Mouse (Mus musculus) liver, embryonic 12.5 days (tissue): ENCODE results near the gene Ssr2. TPM values are rescaled to one million over a fixed set of nuclear protein-coding genes. Genes with fewer than 3 reads are reported as not detected.

Source experiments
- ATAC-seq: fragments of 200-750 bp; cut with Nextera tagmentation; 2 replicates; pipeline ENCODE4 v1.8.0; 2017; ENCODE audit warnings: moderate number of reproducible peaks, mild to moderate bottlenecking, moderate library complexity
- H3K27ac ChIP-seq: fragments of 300-500 bp; sonication (generic); 2 replicates; pipeline ENCODE4 v1.5.1; 2016; ENCODE audit warnings: mild to moderate bottlenecking
- H3K27me3 ChIP-seq: fragments of 300-500 bp; sonication (generic); replicated peaks from 2 replicates; pipeline ENCODE4 v1.6.1; 2016; ENCODE audit warnings: mild to moderate bottlenecking, moderate library complexity
- H3K36me3 ChIP-seq: fragments of 300-500 bp; sonication (generic); 2 replicates; pipeline ENCODE4 v1.6.1; 2016; ENCODE audit warnings: mild to moderate bottlenecking, moderate library complexity
- H3K4me1 ChIP-seq: fragments of 300-500 bp; sonication (generic); 2 replicates; pipeline ENCODE4 v1.6.1; 2016
- H3K4me2 ChIP-seq: fragments of 300-500 bp; sonication (generic); 2 replicates; pipeline ENCODE4 v1.6.1; 2016; ENCODE audit warnings: mild to moderate bottlenecking, moderate library complexity
- H3K4me3 ChIP-seq: fragments of 300-500 bp; sonication (generic); 2 replicates; pipeline ENCODE4 v1.5.1; 2016; ENCODE audit warnings: mild to moderate bottlenecking, moderate library complexity
- H3K9ac ChIP-seq: fragments of 300-500 bp; sonication (generic); 2 replicates; pipeline ENCODE4 v1.6.1; 2016; ENCODE audit warnings: mild to moderate bottlenecking, moderate library complexity
- H3K9me3 ChIP-seq: fragments of 300-500 bp; sonication (generic); replicated peaks from 2 replicates; pipeline ENCODE4 v1.6.1; 2016; ENCODE audit warnings: mild to moderate bottlenecking, moderate library complexity
- WGBS: fragments of 180-500 bp; shearing (Covaris S2); methylation state at CpG from one replicate; pipeline ENCODE4 v1.1.7; 2016; ENCODE audit not compliant: insufficient replicate concordance; 5-methylcytosine and 5-hydroxymethylcytosine counted together
- polyA plus RNA-seq: library from polyadenylated mRNA; unstranded; fragments of >200 nt; fragmentation: Nextera tagmentation; extraction: Ambion mirVana; gene quantifications from 2 replicates; pipeline ENCODE4 v1.2.1, GENCODE M21; 2016

Ssr2 gene
- polyA plus RNA-seq, 1 experiment from 2014 or later = 177 TPM

- no peak overlapping the region for H3K4me2 ChIP-seq
- no peaks in the 10 kb centered on the region for H3K36me3 ChIP-seq
- 39% methylated on average over 5 of the region's 5 CpGs for WGBS
- no peaks in the 10 kb centered on the region for H3K9me3 ChIP-seq
- no peak overlapping the region for H3K9ac ChIP-seq
- ATAC-seq = no peak
- no peak overlapping the region for H3K27ac ChIP-seq
- H3K27me3 ChIP-seq = no peaks in the 10 kb centered on the region
- no peak overlapping the region for H3K4me3 ChIP-seq
- peaks cover 29% of the 10 kb centered on the region for H3K4me1 ChIP-seq
Observed at GRCm38 (mm10) chr3:88543651-88544410, 31.8 kb upstream of the Ssr2 start.

GRCm38 (mm10) chr3:88544514-88544913 is 31.2 kb upstream of the Ssr2 start:
- peak; percentile 21; the same call in 1 of the 2 replicates for ATAC-seq
- no peak overlapping the region for H3K9ac ChIP-seq
- 44% methylated on average over 5 of the region's 5 CpGs for WGBS
- H3K36me3 ChIP-seq = no peaks in the 10 kb centered on the region
- H3K4me2 ChIP-seq = no peak overlapping the region
- H3K4me3 ChIP-seq = no peak overlapping the region
- H3K27me3 ChIP-seq = no peaks in the 10 kb centered on the region
- H3K27ac ChIP-seq = no peak overlapping the region
- H3K4me1 ChIP-seq = peaks cover 27% of the 10 kb centered on the region
- no peaks in the 10 kb centered on the region for H3K9me3 ChIP-seq

GRCm38 (mm10) chr3:88544955-88545591 is 30.6 kb upstream of the Ssr2 start:
- Histone ChIP-seq H3K9me3 (no peaks in the 10 kb centered on the region), H3K27me3 (no peaks in the 10 kb centered on the region), H3K4me1 (peaks cover 31% of the 10 kb centered on the region), H3K36me3 (peaks cover 3% of the 10 kb centered on the region; the same call in 1 of the 2 replicates), H3K4me2 (no peak overlapping the region), H3K4me3 (no peak overlapping the region), H3K9ac (no peak overlapping the region), H3K27ac (no peak overlapping the region)
- 50% methylated on average over 20 of the region's 20 CpGs for WGBS
- no peak for ATAC-seq

GRCm38 (mm10) chr3:88546674-88547418 is 28.8 kb upstream of the Ssr2 start:
- WGBS = 63% methylated on average over 6 of the region's 6 CpGs
- Histone ChIP-seq H3K9ac (no peak overlapping the region), H3K36me3 (peaks cover 3% of the 10 kb centered on the region; the same call in 1 of the 2 replicates), H3K27me3 (no peaks in the 10 kb centered on the region), H3K4me2 (no peak overlapping the region), H3K4me1 (peaks cover 48% of the 10 kb centered on the region), H3K4me3 (no peak overlapping the region), H3K27ac (no peak overlapping the region), H3K9me3 (no peaks in the 10 kb centered on the region)
- peak; percentile 16; the same call in 1 of the 2 replicates for ATAC-seq

GRCm38 (mm10) chr3:88548180-88548917 is 27.3 kb upstream of the Ssr2 start, which contains the start of gene Rab25:
Rab25 (minus strand) TSS chr3:88548300.
- H3K9ac ChIP-seq = no peak within 1 kb of the TSS
- H3K36me3 ChIP-seq = peaks cover 3% of the 10 kb centered on the region; the same call in 1 of the 2 replicates
- no peak within 1 kb of the TSS for H3K4me3 ChIP-seq
- no peak for ATAC-seq
- H3K4me1 ChIP-seq = peaks cover 51% of the 10 kb centered on the region
- 72% methylated on average over 18 of the region's 18 CpGs for WGBS
- H3K9me3 ChIP-seq = no peaks in the 10 kb centered on the region
- no peak within 1 kb of the TSS for H3K27ac ChIP-seq
- no peaks in the 10 kb centered on the region for H3K27me3 ChIP-seq
- H3K4me2 ChIP-seq = no peak within 1 kb of the TSS

- Histone ChIP-seq H3K9ac (peak overlapping the region; percentile 94), H3K4me2 (peak overlapping the region; percentile 99), H3K27ac (peak overlapping the region; percentile 93), H3K27me3 (no peaks in the 10 kb centered on the region), H3K9me3 (no peaks in the 10 kb centered on the region), H3K4me1 (peaks cover 54% of the 10 kb centered on the region), H3K4me3 (peak overlapping the region; percentile 84), H3K36me3 (peaks cover 15% of the 10 kb centered on the region)
- ATAC-seq = no peak
- 63% methylated on average over 4 of the region's 4 CpGs for WGBS
Observed at GRCm38 (mm10) chr3:88551586-88551985, 24.1 kb upstream of the Ssr2 start.

GRCm38 (mm10) chr3:88552082-88552645 is 23.5 kb upstream of the Ssr2 start:
- Histone ChIP-seq H3K9me3 (no peaks in the 10 kb centered on the region), H3K27me3 (no peaks in the 10 kb centered on the region), H3K4me3 (peak overlapping the region; percentile 84), H3K9ac (peak overlapping the region; percentile 94), H3K4me2 (peak overlapping the region; percentile 99), H3K4me1 (peaks cover 48% of the 10 kb centered on the region), H3K27ac (peak overlapping the region; percentile 93), H3K36me3 (peaks cover 21% of the 10 kb centered on the region)
- ATAC-seq = no peak
- 12% methylated on average over 16 of the region's 16 CpGs for WGBS

- Histone ChIP-seq H3K9me3 (no peaks in the 10 kb centered on the region), H3K4me1 (peaks cover 42% of the 10 kb centered on the region), H3K4me3 (peak within 1 kb of the TSS; percentile 84), H3K9ac (peak within 1 kb of the TSS; percentile 94), H3K4me2 (peak within 1 kb of the TSS; percentile 99), H3K27me3 (no peaks in the 10 kb centered on the region), H3K27ac (peak within 1 kb of the TSS; percentile 93), H3K36me3 (peaks cover 28% of the 10 kb centered on the region)
- peak; percentile 90 for ATAC-seq
- WGBS = 2% methylated on average over 48 of the region's 48 CpGs
Observed at GRCm38 (mm10) chr3:88552676-88553524, 22.8 kb upstream of the Ssr2 start, which contains the start of gene Lamtor2. Lamtor2 (minus strand) TSS chr3:88553074.

GRCm38 (mm10) chr3:88553525-88553879 is 22.2 kb upstream of the Ssr2 start, which contains the start of gene Ubqln4:
Ubqln4 (plus strand) TSS chr3:88553758.
- H3K4me2 ChIP-seq = peak within 1 kb of the TSS; percentile 99
- peak within 1 kb of the TSS; percentile 94 for H3K9ac ChIP-seq
- peak; percentile 81 for ATAC-seq
- WGBS = under 1% methylated on average over 36 of the region's 37 CpGs
- no peaks in the 10 kb centered on the region for H3K9me3 ChIP-seq
- peak within 1 kb of the TSS; percentile 93 for H3K27ac ChIP-seq
- H3K4me1 ChIP-seq = peaks cover 42% of the 10 kb centered on the region
- no peaks in the 10 kb centered on the region for H3K27me3 ChIP-seq
- peaks cover 34% of the 10 kb centered on the region for H3K36me3 ChIP-seq
- peak within 1 kb of the TSS; percentile 84 for H3K4me3 ChIP-seq

GRCm38 (mm10) chr3:88553880-88554586 is 21.6 kb upstream of the Ssr2 start:
- H3K9ac ChIP-seq = peak overlapping the region; percentile 94
- peaks cover 40% of the 10 kb centered on the region for H3K36me3 ChIP-seq
- ATAC-seq = peak; percentile 16
- H3K4me3 ChIP-seq = peak overlapping the region; percentile 84
- no peaks in the 10 kb centered on the region for H3K9me3 ChIP-seq
- H3K4me1 ChIP-seq = peaks cover 42% of the 10 kb centered on the region
- 3% methylated on average over 41 of the region's 41 CpGs for WGBS
- peak overlapping the region; percentile 99 for H3K4me2 ChIP-seq
- H3K27me3 ChIP-seq = no peaks in the 10 kb centered on the region
- peak overlapping the region; percentile 93 for H3K27ac ChIP-seq
